Mouse (Mus musculus) gastrocnemius, postnatal 25 days (tissue): ENCODE results near the gene H2-Ob. TPM values are rescaled to one million over a fixed set of nuclear protein-coding genes. Genes with fewer than 3 reads are reported as not detected.

ENCODE experiments used
- DNase-seq: peaks from one replicate; pipeline ENCODE4 v3.0.0; 2022
- long read RNA-seq, 2 experiments: library from polyadenylated mRNA; stranded (forward); transcript quantifications; one replicate each; pipeline ENCODE4 v2.0.0; 2021
- total RNA-seq, 2 experiments: library from RNA; stranded (reverse); gene quantifications; 1 replicate in 1 of 2; 2 replicates in 1 of 2; pipeline ENCODE4 v1.2.3; 2021

H2-Ob gene
- under 1 TPM in 1 of 2 experiments, not detected in 1; 0.13 TPM for total RNA-seq
- long read RNA-seq, experiment 1: 0 reads
- long read RNA-seq, experiment 2, partial matches to known transcripts: 0 of 1 reads
- long read RNA-seq, experiment 2, other reads (novel, unspliced or antisense): 1 of 1 reads

- no peak for DNase-seq
Observed at GRCm38 (mm10) chr17:34238706-34239105, at the start of gene H2-Ob. H2-Ob (plus strand) TSS chr17:34238903.

GRCm38 (mm10) chr17:34188986-34189385 lies 49.7 kb upstream of the H2-Ob start:
- no peak for DNase-seq

GRCm38 (mm10) chr17:34192852-34193251 lies 45.9 kb upstream of the H2-Ob start:
- no peak for DNase-seq

GRCm38 (mm10) chr17:34193468-34193867 lies 45.2 kb upstream of the H2-Ob start:
- DNase-seq: no peak

- DNase-seq: no peak
Observed at GRCm38 (mm10) chr17:34194723-34195122, 44.0 kb upstream of the H2-Ob start.

GRCm38 (mm10) chr17:34196491-34196890 lies 42.2 kb upstream of the H2-Ob start:
- no peak for DNase-seq

- DNase-seq: peak; percentile 83
Observed at GRCm38 (mm10) chr17:34196941-34197894, 41.5 kb upstream of the H2-Ob start, which contains the start of gene Psmb8. Psmb8 (plus strand) TSS chr17:34197721.

- DNase-seq: peak; percentile 64
Observed at GRCm38 (mm10) chr17:34197904-34198520, 40.7 kb upstream of the H2-Ob start.

- no peak for DNase-seq
Observed at GRCm38 (mm10) chr17:34198521-34198912, 40.2 kb upstream of the H2-Ob start.

GRCm38 (mm10) chr17:34199050-34199619 lies 39.6 kb upstream of the H2-Ob start:
- no peak for DNase-seq

GRCm38 (mm10) chr17:34200047-34200446 lies 38.7 kb upstream of the H2-Ob start:
- DNase-seq: no peak

GRCm38 (mm10) chr17:34200772-34201505 lies 37.8 kb upstream of the H2-Ob start:
- DNase-seq: no peak

GRCm38 (mm10) chr17:34201506-34202055 lies 37.1 kb upstream of the H2-Ob start:
- DNase-seq: no peak

- no peak for DNase-seq
Observed at GRCm38 (mm10) chr17:34202760-34203442, 35.8 kb upstream of the H2-Ob start.

- DNase-seq: no peak
Observed at GRCm38 (mm10) chr17:34203444-34203843, 35.3 kb upstream of the H2-Ob start, which contains the start of gene Tap2. Tap2 (plus strand) TSS chr17:34203527.

GRCm38 (mm10) chr17:34204303-34205010 lies 34.2 kb upstream of the H2-Ob start:
- peak; percentile 79 for DNase-seq

GRCm38 (mm10) chr17:34205021-34205745 lies 33.5 kb upstream of the H2-Ob start:
- DNase-seq: peak; percentile 48

GRCm38 (mm10) chr17:34205746-34206176 lies 32.9 kb upstream of the H2-Ob start:
- DNase-seq: no peak

- DNase-seq: no peak
Observed at GRCm38 (mm10) chr17:34206731-34207130, 32.0 kb upstream of the H2-Ob start.
